Mouse (Mus musculus) neural tube, embryonic 14.5 days (tissue): ENCODE measurements around the gene 3110001I22Rik. TPM values are rescaled to one million over a fixed set of nuclear protein-coding genes. Genes with fewer than 3 reads are reported as not detected.
A peak's percentile ranks its signal among the peaks of the same experiment; 100 is the strongest.
"Not testable (repeated sequence)": the region's sequence is repeated elsewhere in the genome, so short reads cannot be mapped to it uniquely, and the experiment has no call there.

Source experiments
- ATAC-seq: fragments of 200-750 bp; cut with Nextera tagmentation; 2 replicates; pipeline ENCODE4 v1.8.0; 2017; ENCODE audit warnings: low read depth, mild to moderate bottlenecking, moderate TSS enrichment, moderate library complexity
- H3K27ac ChIP-seq: fragments of 300-500 bp; sonication (generic); 2 replicates; pipeline ENCODE4 v1.5.1; 2014; ENCODE audit warnings: low read depth, mild to moderate bottlenecking, control low read depth, low read length, moderate library complexity, mixed read lengths
- H3K27me3 ChIP-seq: fragments of 300-500 bp; sonication (generic); 2 replicates; pipeline ENCODE4 v1.6.1; 2014; ENCODE audit warnings: low read length; ENCODE audit not compliant: control insufficient read depth, insufficient read depth
- H3K36me3 ChIP-seq: fragments of 300-500 bp; sonication (generic); 2 replicates; pipeline ENCODE4 v1.6.1; 2014; ENCODE audit warnings: low read length, mixed read lengths; ENCODE audit not compliant: control insufficient read depth, insufficient read depth
- H3K4me1 ChIP-seq: fragments of 300-500 bp; sonication (generic); 2 replicates; pipeline ENCODE4 v1.6.1; 2014; ENCODE audit warnings: low read length; ENCODE audit not compliant: control insufficient read depth, insufficient read depth
- H3K4me2 ChIP-seq: fragments of 300-500 bp; sonication (generic); 2 replicates; pipeline ENCODE4 v1.6.1; 2014; ENCODE audit warnings: mild to moderate bottlenecking, low read depth, low read length, control low read depth
- H3K4me3 ChIP-seq: fragments of 300-500 bp; sonication (generic); 2 replicates; pipeline ENCODE4 v1.5.1; 2014; ENCODE audit warnings: low read depth, low read length, control low read depth, mixed read lengths
- H3K9ac ChIP-seq: fragments of 300-500 bp; sonication (generic); replicated peaks from 2 replicates; pipeline ENCODE4 v1.6.1; 2014; ENCODE audit warnings: low read depth, mild to moderate bottlenecking, control low read depth, low read length, mixed read lengths
- H3K9me3 ChIP-seq: fragments of 300-500 bp; sonication (generic); 2 replicates; pipeline ENCODE4 v1.6.1; 2016; ENCODE audit warnings: low read length; ENCODE audit not compliant: control insufficient read depth
- WGBS: fragments of 180-500 bp; shearing (Covaris S2); extraction: QIAGEN DNeasy Blood & Tissue Kit; methylation state at CpG from one replicate; pipeline ENCODE4 v1.1.7; 2014; 5-methylcytosine and 5-hydroxymethylcytosine counted together
- polyA plus RNA-seq: library from polyadenylated mRNA; unstranded; fragments of >200 nt; fragmentation: Nextera tagmentation; extraction: Ambion mirVana; gene quantifications from 2 replicates; pipeline ENCODE4 v1.2.1, GENCODE M21; 2014

Gene 3110001I22Rik
- 7.7 and 8.3 TPM in 2 replicates for polyA plus RNA-seq

DNA sequence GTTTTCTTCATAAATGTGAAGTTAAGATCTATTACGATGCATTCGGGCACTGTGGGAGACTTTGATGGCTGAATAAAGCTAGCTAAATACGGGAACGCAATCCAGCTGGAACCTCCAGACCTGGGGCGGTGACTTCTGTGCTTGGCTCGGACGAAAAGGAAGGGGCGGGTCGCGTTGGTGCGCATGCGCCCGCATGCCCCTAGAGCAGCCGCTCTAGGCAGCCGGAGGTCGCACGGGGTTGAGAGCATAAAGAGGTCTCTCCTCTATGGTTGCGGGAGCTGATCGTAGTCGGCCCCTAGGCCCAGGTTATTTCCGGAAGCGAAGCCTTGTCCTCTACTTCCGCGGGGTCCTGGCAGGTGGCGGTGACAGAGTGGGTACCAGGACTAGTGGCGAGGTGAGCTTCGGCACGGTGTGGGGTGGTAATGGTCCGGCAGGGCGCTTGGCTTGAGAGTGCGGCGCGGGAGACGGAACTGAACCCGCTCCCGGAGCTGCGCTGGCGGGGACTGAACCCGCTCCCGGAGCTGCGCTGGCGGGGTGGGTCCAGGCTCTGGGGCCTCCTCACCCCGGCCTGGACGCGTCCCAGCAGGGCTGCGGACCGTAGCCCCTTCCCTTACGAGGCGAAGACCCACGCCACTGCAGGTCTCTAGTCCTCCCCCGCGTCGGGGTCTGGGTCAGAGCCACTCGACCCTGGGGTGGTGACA, at the start of gene 3110001I22Rik, which contains the start of gene Bfar:
TSS of gene 3110001I22Rik (plus strand) at position 245 of the 701 bp plus-strand sequence.
TSS of gene Bfar (plus strand) at position 174 of the 701 bp plus-strand sequence.
- no peaks in the 10 kb centered on the region for H3K27me3 ChIP-seq
- peaks cover 18% of the 10 kb centered on the region for H3K4me1 ChIP-seq
- peaks cover 2% of the 10 kb centered on the region; the same call in 1 of the 2 replicates for H3K36me3 ChIP-seq
- peak within 1 kb of the TSS; percentile 74 for H3K27ac ChIP-seq
- ATAC-seq = peak; percentile 94
- peak within 1 kb of the TSS; percentile 88 for H3K4me2 ChIP-seq
- under 1% methylated on average over 54 of the region's 54 CpGs for WGBS
- no peaks in the 10 kb centered on the region for H3K9me3 ChIP-seq
- peak within 1 kb of the TSS; percentile 89 for H3K4me3 ChIP-seq
- H3K9ac ChIP-seq = peak within 1 kb of the TSS; percentile 80

- no peaks in the 10 kb centered on the region for H3K27me3 ChIP-seq
- WGBS = 46% methylated on average over 5 of the region's 5 CpGs
- H3K27ac ChIP-seq = no peak overlapping the region
- H3K36me3 ChIP-seq = peaks cover 20% of the 10 kb centered on the region; the same call in 1 of the 2 replicates
- H3K9me3 ChIP-seq = no peaks in the 10 kb centered on the region
- H3K4me2 ChIP-seq = no peak overlapping the region
- no peak overlapping the region for H3K4me3 ChIP-seq
- no peak overlapping the region for H3K9ac ChIP-seq
- no peaks in the 10 kb centered on the region for H3K4me1 ChIP-seq
- no peak for ATAC-seq
Measured at GRCm38 (mm10) chr16:13628345-13628744, 43.4 kb upstream of the 3110001I22Rik start.

GRCm38 (mm10) chr16:13638198-13638597, 33.5 kb upstream of the 3110001I22Rik start:
- H3K27ac ChIP-seq, ATAC-seq, H3K36me3 ChIP-seq, H3K4me3 ChIP-seq, H3K4me1 ChIP-seq, H3K27me3 ChIP-seq, H3K9ac ChIP-seq, H3K9me3 ChIP-seq, H3K4me2 ChIP-seq: not testable (repeated sequence)
- WGBS = 22% methylated on average over 2 of the region's 2 CpGs

- no peak overlapping the region for H3K9ac ChIP-seq
- no peak overlapping the region for H3K27ac ChIP-seq
- no peak overlapping the region for H3K4me2 ChIP-seq
- no peaks in the 10 kb centered on the region; the same call in none of the 2 replicates for H3K36me3 ChIP-seq
- no peaks in the 10 kb centered on the region for H3K9me3 ChIP-seq
- H3K4me1 ChIP-seq = no peaks in the 10 kb centered on the region
- no peak overlapping the region for H3K4me3 ChIP-seq
- H3K27me3 ChIP-seq = no peaks in the 10 kb centered on the region
- WGBS = 87% methylated on average over 5 of the region's 5 CpGs
- ATAC-seq = no peak
Measured at GRCm38 (mm10) chr16:13639508-13639907, 32.2 kb upstream of the 3110001I22Rik start.

GRCm38 (mm10) chr16:13640064-13640463, 31.7 kb upstream of the 3110001I22Rik start:
- no peak overlapping the region for H3K27ac ChIP-seq
- no peak overlapping the region for H3K4me3 ChIP-seq
- H3K4me2 ChIP-seq = no peak overlapping the region
- H3K9me3 ChIP-seq = no peaks in the 10 kb centered on the region
- WGBS = 78% methylated on average over 7 of the region's 7 CpGs
- no peaks in the 10 kb centered on the region for H3K4me1 ChIP-seq
- no peaks in the 10 kb centered on the region for H3K27me3 ChIP-seq
- H3K36me3 ChIP-seq = no peaks in the 10 kb centered on the region; the same call in none of the 2 replicates
- ATAC-seq = no peak
- no peak overlapping the region for H3K9ac ChIP-seq

- H3K4me1 ChIP-seq = no peaks in the 10 kb centered on the region
- H3K27ac ChIP-seq = no peak overlapping the region
- peaks cover 6% of the 10 kb centered on the region for H3K36me3 ChIP-seq
- 81% methylated on average over 3 of the region's 3 CpGs for WGBS
- ATAC-seq = no peak
- H3K27me3 ChIP-seq = no peaks in the 10 kb centered on the region
- no peaks in the 10 kb centered on the region for H3K9me3 ChIP-seq
- H3K4me2 ChIP-seq = no peak overlapping the region
- H3K4me3 ChIP-seq = no peak overlapping the region
- no peak overlapping the region for H3K9ac ChIP-seq
Measured at GRCm38 (mm10) chr16:13644474-13644873, 27.3 kb upstream of the 3110001I22Rik start.

GRCm38 (mm10) chr16:13645930-13646329, 25.8 kb upstream of the 3110001I22Rik start:
- H3K9ac ChIP-seq = no peak overlapping the region
- no peak overlapping the region for H3K4me3 ChIP-seq
- no peak overlapping the region for H3K4me2 ChIP-seq
- H3K27ac ChIP-seq = no peak overlapping the region
- no peak for ATAC-seq
- no peaks in the 10 kb centered on the region for H3K9me3 ChIP-seq
- H3K36me3 ChIP-seq = peaks cover 10% of the 10 kb centered on the region
- no peaks in the 10 kb centered on the region for H3K27me3 ChIP-seq
- no peaks in the 10 kb centered on the region for H3K4me1 ChIP-seq
- WGBS = 91% methylated on average over 4 of the region's 4 CpGs

DNA sequence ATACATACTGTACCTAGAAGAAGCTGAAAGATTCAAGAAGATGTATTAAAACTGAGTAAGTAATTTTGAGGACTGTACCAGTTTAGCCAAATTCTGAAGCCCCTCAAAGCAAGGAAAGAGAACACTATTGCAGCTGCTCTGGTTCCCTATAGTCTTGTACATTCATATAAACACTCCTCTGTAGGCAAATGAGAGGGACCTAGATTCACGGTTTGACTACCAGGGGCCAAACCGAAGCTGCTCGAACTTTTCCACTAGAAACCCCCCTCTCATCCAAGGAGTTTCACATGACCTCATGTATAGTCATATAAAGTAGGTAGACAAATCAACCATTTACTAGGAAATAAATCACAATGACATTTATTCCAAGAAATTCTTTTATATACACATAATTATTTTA, 12.8 kb upstream of the 3110001I22Rik start:
- no peaks in the 10 kb centered on the region for H3K9me3 ChIP-seq
- no peak overlapping the region for H3K9ac ChIP-seq
- no peak overlapping the region for H3K4me2 ChIP-seq
- no peaks in the 10 kb centered on the region for H3K4me1 ChIP-seq
- H3K4me3 ChIP-seq = no peak overlapping the region
- H3K36me3 ChIP-seq = peaks cover 18% of the 10 kb centered on the region
- no peaks in the 10 kb centered on the region for H3K27me3 ChIP-seq
- no peak overlapping the region for H3K27ac ChIP-seq
- 93% methylated on average over 3 of the region's 3 CpGs for WGBS
- ATAC-seq = no peak

GRCm38 (mm10) chr16:13660736-13661135, 11.0 kb upstream of the 3110001I22Rik start:
- Histone ChIP-seq H3K4me3 (no peak overlapping the region), H3K36me3 (peaks cover 15% of the 10 kb centered on the region; the same call in 1 of the 2 replicates)

More at GRCm38 (mm10) chr16:13660736-13661135, 11.0 kb upstream of the 3110001I22Rik start:
- no peak for ATAC-seq
- Histone ChIP-seq H3K9ac (no peak overlapping the region), H3K4me1 (no peaks in the 10 kb centered on the region), H3K9me3 (no peaks in the 10 kb centered on the region), H3K4me2 (no peak overlapping the region), H3K27me3 (no peaks in the 10 kb centered on the region), H3K27ac (no peak overlapping the region)
- 96% methylated on average over 9 of the region's 9 CpGs for WGBS
